Mouse (Mus musculus) right cerebral cortex, postnatal 25 days (tissue): ENCODE measurements at regions not wholly inside any gene's neighbourhood (a gene's known extent, or its start where the extent isn't known, plus 50 kb on each side); places are given as distances from the start of the nearest gene placed in this dataset.

Experiments used
- DNase-seq: peaks from one replicate; pipeline ENCODE4 v3.0.0; 2022

DNA sequence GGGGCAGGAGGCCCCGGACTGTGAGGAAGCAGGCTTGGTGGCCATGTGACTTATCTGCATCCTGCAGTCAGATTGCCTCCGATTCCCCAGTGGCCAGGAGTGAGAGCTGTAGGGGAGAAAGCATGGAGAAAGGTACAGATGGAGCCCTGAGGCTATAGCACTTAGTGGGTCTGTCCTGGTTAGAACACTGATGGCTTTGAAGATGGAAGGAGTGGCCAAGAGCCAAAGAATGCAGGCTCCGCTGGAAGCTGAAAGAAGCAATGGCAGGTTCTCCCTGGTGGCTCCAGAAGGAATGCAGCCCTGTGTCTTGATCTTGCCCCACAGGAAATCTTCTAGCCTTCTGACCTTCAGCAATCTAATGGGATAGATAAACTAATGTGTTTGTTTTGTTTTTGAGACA, 926.3 kb downstream of the 4930447A16Rik start:
- no peak for DNase-seq

DNA sequence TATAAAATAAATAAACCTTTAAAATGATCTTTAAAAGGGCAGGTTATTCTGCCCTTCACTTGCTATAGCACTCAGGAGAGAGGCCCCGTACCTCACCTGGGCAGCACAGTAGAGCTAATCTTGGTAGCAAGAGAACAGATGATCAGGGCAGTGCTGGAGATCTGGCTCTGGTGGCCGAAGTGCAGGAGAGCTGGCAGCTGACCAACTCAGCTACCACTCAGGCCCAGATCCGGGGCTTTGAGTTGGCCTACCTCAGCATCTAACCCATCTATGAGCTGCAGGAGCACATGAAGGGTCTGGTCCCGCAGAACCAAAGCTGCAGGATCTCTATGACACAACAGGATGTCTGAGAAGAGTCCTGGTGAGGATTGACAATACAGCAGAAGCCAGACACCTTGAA, 928.0 kb downstream of the 4930447A16Rik start:
- no peak for DNase-seq

DNA sequence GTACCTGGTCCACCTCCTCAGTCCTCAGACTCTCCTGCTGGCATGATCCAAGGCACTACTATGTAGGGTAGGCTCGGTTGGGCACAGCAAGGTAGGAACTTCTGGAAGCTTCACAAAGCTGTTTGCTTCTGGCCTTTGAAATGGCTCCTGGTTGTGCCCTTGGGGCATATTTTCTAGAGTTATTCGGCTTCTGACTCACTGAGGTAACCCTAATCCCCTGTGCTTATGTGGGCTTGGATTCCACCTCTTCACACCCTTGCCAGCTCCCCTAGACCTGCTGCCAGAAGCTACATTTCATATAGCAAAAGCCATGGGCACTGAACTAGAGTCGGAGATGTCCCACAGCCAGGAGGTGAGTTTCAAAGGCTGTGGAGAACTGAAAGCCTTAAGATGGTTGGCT, 933.7 kb downstream of the 4930447A16Rik start:
- DNase-seq = no peak

DNA sequence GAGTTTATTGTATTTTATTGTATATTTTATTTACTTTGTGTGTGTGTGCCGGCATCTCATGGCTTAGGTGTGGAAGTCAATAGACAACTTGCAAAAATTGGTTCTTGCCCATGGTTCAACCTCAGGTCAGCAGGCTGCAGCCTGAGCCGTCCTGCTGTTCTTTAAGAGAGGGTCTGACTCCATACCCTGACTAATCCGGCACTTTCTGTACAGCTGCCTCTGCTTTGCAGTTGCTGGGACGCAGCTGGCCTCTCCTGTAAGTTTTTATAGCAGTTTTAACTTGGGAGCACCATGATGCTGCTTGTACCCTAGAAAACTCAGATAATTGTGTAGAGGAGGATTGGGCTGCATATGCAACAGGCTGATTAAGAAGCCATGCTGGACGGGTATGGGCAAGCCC, 938.2 kb downstream of the 4930447A16Rik start:
- no peak for DNase-seq

DNA sequence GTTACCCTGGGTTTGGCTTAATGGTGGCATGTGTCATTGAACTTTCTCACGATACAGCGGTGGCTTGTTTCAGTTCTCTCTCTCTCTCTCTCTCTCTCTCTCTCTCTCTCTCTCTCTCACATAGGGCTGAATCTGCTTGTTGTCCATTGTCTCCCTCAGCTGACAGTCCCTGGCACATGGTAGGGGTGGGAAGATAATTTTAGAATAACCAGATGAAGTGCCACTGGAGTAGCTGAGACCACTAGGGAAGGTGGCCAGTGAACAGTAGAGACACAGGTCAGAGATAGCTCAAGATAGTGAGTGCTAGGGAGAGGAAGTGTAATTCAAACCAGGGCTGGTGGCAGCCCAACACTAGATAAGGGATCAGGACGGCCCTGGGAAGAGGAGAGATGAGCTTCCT, 938.7 kb downstream of the 4930447A16Rik start:
- no peak for DNase-seq

DNA sequence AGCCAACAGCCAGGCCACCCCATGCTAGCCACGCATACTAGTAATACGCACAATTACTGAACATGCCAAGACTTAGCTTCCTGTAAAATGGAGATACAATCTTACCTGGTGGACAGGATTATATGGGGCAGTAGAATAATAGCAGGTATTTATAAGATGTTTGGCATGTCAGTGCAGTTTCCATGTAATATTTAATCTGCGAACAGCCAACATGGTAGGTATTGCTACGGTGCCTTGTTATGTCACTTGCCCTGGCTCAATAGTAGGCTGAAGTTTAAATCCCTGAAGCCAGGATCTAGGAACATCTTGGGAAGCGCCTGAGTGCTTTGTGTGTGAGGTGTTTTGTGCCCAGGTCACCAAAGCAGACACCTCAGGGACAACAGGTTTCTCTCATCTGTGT, 942.3 kb downstream of the 4930447A16Rik start:
- no peak for DNase-seq

DNA sequence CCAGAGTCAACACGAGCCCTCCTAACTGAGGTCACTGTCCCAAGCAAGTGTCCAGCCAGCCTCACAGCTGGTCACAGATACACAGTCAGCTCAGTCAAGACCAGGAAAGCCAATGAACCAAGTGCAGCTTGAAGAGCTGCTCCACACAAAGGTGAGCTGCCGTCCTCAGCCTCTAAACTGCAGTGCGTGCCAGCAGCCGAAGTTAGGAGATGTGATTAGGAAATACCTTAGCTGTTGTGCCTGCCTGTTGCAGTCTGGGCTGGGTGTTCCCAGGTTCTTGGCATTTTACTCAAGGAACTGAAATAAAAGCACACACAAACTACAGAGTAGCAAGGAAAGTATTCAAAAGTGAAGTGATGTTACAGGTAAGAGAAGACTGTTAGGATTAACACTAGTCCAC, 942.9 kb downstream of the 4930447A16Rik start:
- DNase-seq = no peak

DNA sequence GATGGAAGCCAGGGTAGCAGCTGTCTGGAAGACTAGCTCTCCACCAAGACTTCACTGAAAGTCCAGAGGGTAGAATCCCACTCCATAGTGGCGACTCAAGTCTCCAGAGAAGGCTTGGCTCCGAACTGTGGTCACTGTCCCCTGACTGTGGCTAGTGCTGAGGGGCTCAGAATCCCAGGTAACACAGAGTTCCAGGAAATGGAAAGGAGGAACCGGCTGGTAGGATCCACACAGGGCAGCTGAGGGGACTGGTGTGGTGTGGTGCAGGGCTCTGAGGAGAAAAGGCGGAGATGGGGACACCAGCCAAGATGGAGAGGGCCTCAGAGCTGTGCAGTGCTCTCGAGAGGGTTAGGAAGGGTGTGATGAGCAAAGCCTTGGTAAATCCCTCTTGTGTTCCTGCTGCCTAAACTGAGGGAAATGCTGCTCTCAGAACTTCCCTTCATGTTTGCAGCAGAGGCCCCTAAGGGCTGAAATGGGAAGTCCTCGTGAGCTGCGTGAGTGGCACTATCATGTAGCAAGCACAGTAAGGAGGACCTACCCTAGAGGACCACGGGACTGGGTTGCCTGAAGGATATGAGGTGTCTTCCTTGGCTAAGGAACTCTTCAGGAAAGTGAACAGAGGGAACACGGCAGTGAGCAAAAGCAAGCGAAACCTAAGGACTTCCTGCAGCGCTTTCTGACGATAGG, 946.2 kb downstream of the 4930447A16Rik start:
- no peak for DNase-seq

DNA sequence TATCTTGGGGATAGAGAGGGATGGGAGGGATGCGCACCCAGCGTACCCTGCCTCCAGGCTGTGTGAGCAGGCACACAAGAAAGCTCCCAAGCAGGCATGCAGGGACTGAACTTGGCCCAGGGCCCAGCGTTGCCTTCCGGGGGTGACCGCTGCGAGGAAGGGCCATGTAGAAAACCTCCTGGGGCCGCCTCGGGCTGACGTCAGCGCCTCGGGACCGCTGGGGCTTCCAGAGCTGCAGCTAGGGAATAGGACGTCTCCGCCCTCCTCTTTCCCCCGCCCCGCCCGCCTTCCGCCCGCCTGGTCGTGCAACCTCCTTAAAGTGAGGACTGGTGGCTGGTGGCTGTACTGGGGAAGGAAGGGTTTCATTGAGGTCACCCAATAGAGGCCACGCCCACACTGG, 948.4 kb downstream of the 4930447A16Rik start:
- peak; percentile 54 for DNase-seq

DNA sequence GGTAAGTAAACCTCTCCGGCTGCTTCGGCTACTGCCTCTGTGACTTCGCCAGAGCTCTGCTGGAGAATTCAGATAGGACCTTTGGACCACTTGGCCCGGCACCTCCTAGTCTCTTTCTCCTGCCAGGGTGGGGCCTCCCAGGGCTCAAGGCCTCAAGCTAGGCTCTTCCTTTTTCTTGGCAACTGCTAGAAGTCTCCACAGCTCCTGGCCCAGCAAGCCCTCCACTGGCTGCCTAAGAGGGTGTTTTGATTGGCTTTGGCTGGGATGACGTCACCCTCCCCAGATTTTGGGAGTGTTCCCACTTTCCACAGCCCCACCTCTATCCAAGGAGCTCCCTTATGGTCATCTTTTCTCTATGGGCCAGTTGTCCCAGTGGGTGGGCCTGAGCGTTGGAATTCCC, 949.4 kb downstream of the 4930447A16Rik start:
- DNase-seq = no peak

DNA sequence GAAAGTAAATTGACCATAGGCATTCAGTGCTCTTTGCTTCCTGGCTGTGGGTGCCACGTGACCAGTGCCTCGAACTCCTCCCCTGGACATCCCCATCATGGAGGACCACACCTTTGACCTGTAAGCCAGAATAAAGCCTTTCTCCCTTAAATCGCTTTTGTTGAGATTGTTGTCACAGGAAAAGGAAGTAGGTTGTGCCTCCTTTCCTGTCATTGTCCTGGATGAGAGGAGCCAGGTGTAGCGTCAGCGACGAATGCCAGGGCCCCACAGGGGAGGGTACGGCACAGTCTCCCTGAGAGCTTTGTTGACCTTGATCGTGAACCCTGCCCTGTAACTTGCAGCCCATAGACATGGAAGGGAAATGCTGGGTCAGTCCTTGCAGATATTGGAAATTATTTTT, 952.8 kb downstream of the 4930447A16Rik start:
- DNase-seq = no peak

DNA sequence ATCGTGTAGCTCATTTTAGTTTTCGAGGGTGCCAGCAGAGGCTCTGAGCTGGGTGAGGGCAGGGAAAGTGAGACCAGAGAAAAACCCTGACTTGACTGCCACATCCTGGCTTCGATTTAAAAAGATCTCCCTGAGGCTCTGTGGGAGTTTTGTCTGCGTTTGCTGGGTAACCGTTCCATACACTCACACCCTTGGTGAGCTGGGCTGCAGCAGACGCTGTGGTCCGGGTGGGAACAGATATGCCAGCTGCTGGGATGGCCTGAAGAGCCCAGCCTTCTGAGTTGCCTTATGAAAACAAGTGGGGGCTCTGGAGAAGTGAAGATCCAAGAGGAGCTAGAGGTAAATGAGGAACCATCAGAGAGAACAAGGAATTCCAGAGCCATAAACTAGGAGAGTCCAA, 962.3 kb downstream of the 4930447A16Rik start:
- DNase-seq = no peak

DNA sequence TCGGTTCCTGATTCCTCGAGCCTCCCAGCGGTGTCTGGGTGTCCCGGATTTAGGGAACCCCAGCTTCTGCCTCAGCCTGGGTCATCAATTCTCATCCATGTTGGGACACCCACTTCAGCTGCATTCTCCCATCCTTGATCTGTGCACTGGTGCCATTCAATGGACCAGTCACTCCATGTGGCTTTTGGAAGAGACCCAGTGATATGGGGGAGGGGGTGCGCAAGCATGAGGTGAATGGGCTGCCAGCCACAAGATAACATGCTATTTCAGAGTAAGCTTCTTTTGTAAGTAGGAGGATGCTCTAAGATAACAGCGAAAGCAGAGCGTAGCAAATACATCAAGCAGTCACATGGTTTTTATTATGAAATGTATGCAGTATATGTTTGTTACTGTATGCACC, 963.1 kb downstream of the 4930447A16Rik start:
- DNase-seq = no peak

DNA sequence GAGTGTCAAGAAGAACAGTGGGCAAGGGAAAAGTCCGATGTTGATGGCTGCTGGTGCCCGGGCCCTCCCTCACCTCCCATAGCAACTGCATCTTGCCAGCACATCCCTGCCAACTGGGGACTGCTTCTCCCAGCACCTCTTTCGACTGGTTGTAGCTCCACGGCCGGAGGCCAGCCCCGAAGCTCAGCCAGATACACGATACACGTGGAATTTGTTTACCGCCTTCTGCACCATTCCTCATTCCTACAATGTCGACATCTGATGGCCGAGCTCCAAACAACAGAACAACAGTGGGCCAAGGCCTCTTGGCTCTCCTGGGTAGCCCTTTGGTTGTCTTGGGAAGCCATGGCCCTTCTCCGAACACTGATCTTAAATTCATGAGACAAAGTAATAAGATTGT, 965.1 kb downstream of the 4930447A16Rik start:
- no peak for DNase-seq

DNA sequence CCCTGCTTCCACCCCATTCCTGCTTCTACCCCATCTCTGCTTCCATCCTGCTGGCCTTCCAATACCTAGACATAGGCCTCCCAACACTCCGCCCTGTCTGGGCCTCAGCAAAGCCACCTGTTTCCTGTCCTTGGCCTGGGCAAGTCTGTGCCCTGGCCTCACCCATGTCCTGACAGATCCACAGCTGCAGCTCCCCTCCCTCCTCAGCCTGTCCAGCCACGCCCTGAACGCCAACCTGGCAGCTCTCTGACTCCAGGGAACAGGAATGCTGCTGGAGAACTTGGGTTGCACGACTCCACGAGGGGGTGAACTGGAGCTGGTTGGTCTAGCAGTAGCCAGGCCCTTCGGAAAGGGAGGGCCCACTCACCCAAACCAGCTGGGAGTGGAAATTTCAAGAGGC, 966.1 kb downstream of the 4930447A16Rik start:
- no peak for DNase-seq

DNA sequence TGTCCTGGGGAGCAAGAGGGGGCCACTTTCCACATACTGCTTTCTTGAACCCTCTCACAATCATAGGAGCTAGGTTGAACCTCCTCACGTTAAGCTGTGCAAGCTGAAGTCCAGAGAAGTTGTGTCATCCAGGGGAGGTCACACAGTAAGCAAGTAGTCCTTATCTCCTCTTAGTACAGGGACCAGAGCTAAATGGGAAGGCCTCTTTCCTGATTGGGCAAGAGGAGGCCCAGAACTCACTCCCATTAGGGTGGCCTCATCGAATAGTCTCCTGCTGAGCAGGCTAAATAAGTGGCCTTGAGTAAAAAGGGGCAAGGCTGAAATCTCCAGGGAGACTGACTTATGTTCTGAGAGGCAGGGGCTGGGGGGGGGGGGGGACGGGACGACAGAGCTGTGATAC, 966.5 kb downstream of the 4930447A16Rik start:
- DNase-seq = no peak

DNA sequence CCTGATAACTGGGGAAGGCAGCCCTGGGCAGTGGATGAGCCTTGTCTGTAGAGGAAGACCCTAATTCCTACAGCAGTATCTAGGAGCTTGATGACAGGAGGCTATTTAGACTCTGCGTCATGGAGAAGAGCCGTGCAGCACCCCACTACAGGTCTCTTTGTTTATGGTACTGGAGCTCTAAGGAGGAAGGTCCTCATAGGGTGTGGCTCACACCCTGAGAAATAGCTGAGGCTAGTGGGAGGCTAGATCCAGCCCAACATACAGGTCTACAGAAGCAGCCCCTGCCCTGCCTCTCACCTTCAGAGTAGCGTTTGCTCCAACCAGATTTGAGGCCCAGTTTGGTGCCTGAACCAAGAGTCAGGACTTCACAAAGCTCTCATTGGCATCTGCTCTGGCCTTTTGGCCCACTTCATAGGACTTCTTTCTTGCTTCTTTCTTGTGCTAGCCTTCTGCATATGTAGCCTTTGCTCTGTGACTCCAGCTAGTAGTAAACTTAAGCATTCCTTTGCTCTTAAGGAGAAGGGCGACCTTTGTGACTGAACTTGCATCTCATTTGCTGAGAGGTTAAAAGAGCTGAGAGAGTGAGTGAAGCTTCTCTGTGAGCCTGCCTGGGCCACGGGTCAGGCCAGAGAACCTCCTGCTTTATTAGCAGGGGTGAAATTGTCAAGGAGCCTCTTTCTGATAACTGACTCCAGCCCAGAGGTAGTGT, 967.2 kb downstream of the 4930447A16Rik start:
- no peak for DNase-seq

DNA sequence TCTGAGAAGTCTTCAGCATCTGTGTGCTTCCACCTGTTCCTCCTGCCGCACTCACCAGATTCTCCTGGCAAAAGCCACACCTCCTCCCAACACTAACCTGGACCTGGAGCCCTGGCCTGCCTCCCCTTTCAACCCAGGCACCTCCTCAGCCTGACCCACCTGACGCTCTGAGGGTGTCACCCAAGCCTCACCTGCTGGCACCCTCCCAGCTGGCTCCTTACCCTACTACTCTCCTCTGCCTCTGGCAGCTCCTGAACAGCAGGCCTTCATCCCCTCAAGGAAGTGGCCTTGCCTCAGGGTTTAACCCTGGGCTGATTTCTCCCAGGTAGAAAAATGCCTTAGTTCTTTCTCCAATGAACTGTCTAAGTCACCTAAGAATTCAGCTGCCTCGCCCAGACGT, 973.5 kb downstream of the 4930447A16Rik start:
- no peak for DNase-seq

DNA sequence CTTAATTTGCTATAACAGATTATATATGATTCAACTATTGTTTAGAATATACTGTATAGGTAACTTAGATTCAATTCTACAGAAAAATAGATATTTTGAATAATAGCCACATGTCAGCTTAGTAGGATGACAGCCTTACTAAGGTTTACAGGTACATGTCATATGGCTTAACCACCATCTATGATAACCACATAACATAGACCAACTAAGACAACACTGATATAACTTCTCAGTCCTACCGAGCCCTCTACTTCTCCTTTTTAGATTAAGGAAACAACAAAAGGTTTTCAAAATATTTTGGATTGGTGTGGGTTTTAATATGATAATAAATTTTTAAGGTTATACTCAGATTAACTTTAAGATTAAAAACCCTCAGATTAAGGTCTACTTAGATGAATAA, 977.4 kb downstream of the 4930447A16Rik start:
- DNase-seq = no peak

DNA sequence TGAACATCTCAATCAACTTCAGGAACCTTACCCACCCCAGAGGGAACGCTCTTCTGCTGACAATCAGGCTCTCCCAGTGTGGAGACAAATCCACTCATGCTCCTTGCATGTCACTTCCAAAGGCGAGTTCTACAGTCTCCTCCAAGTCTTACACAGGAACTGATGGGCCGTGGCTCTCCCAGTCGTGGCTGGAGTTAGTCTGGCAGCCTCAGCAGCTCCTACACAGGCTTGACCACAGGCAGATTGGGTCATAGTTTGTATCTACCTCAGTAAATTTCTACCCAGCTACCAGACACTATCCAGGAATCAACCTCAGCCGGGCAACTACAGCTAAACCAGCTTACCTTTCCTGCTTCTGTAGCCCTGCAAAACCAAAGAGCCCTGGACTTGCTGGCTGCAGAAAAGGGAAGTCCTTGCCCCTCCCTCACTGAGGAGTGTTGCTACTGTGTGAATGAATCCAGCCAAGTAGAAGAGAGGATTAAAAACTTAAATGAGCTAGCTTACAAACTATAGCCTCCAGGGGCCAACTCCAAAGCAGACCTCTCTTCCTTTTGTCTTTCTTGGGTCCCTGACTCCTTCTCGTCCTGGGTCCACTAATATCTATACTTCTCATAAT, 978.5 kb downstream of the 4930447A16Rik start:
- DNase-seq = no peak

DNA sequence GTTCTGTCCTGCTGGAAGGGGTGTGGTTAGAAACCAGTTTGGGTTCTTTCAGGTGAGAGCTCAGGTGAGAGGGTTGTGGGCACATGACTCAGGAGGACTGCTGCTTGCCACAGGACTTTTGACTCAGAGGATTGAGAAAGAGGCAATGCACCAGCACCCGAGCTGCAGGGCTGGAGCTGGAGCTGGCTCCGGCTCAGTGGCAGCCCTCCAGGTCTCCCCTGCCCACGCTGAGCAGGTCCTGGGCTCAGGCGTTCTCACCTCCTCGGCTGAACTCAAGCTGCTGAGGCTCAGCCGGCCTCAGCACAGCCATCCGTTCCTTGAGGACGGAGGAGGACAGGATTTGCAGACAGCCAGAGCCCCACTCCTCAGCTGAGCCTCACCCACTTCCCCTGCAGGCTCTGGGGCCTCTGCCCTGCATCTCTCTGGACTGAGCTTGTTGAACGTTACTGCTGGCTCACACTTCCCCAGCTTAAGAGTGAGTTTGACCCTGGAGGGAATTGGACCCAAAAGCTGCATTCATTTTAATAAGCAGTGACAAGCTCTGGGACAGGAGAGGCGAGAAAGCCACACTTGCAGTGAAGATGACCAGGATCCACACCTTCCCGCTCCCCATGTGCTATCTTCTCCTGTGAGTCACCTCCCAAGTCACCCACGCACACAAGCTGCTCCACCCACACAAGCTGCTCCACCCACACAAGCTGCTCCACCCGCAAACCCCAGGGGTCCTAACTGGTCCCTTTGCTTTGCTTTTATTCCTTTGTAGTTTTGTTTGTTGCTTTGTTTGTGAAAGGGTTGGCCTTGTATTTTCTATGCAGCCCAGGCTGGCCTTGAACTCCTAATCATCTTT, 981.0 kb downstream of the 4930447A16Rik start:
- DNase-seq = no peak

DNA sequence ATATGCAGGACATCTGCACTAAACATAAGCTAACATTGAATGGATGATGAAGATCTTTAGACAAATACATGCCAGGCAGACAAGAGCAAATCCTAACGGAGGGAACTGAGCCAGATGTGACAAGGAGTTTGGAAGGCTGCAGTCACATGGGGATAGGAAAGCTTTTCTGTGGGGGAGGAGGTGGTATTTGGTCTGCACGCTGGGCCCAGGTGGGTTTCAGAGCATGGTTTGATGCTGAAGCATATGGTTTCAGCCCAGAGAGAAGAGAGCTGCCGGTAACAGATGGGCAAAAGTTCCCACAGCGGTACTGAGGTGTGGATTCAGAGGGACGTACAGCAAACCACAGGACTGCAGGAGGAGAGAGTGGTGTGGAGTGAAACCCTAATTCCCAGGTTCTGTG, 982.1 kb downstream of the 4930447A16Rik start:
- DNase-seq = peak; percentile 25

DNA sequence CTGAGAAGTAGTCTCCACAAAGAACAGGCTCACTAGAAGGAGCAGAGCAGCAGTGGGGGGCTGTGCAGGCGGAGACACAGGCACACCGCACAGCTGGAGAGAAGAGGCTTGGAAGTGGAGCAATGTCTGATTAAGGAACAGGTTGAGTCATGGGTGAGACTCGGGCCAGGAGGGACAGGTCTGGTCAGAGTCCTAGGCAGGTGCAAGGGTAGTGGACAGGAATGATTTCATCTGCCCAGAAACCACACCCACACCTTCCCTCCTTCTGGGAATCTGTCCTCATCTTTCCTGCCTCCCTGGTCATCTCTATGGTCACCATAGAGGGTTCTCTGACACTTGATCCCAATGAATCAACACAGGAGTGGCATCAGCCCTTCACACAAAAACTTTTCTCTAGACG, 983.8 kb downstream of the 4930447A16Rik start:
- DNase-seq = no peak

DNA sequence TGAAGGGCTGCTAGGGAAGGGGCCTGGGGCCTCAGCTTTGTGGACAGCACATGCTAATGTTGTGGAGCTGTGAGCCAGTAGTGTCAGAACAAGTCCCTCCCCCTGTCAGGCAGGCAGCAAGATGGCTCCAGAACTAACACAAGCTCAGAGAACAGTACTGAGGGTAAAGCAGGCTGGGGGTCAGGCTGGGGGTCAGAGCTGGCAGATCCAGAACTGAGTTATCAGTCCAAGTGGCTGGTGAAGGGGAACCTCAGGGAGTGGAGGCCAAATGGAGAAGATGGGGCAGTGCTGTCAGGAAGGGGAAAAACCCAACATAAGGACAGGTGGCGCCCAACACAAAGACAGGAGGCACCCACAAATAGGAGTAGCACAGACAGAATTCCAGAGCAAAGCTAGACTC, 985.1 kb downstream of the 4930447A16Rik start:
- DNase-seq = no peak
